Mouse (Mus musculus) lung, adult 2 months (tissue): Measurements from ENCODE around the gene Hnrnpd. TPM values are rescaled to one million over a fixed set of nuclear protein-coding genes. Genes with fewer than 3 reads are reported as not detected.

Experiments used
- DNase-seq: peaks from one replicate; pipeline ENCODE4 v3.0.0; 2022
- H3K4me1 ChIP-seq: fragments of 200-500 bp; 2 replicates; pipeline ENCODE4 v1.6.1; 2011; ENCODE audit warnings: low read length; ENCODE audit not compliant: control insufficient read depth, insufficient read depth
- H3K4me3 ChIP-seq: fragments of 200-500 bp; replicated peaks from 2 replicates; pipeline ENCODE3; 2011; ENCODE audit warnings: low read depth, mild to moderate bottlenecking, control low read depth, low read length; ENCODE audit errors: extremely low read depth
- CTCF ChIP-seq: fragments of 200-500 bp; IDR thresholded peaks from 2 replicates; pipeline ENCODE4 v1.5.1; 2011; ENCODE audit warnings: mild to moderate bottlenecking, low read length, control low read depth; ENCODE audit not compliant: insufficient read depth
- POLR2A ChIP-seq: fragments of 200-500 bp; IDR thresholded peaks from 2 replicates; pipeline ENCODE4 v1.6.1; 2011; ENCODE audit warnings: low read depth, mild to moderate bottlenecking, control low read depth, low read length, borderline replicate concordance; ENCODE audit errors: extremely low read depth
- WGBS: fragments of 180-500 bp; shearing (Covaris S2); methylation state at CpG from one replicate; pipeline ENCODE4 v1.1.7; 2018; 5-methylcytosine and 5-hydroxymethylcytosine counted together
- polyA plus RNA-seq: library from polyadenylated mRNA; depleted of rRNA; stranded (reverse); fragments of >200 nt; gene quantifications from 2 replicates; pipeline ENCODE4 v1.2.3, GENCODE M21; 2012

Hnrnpd gene
- polyA plus RNA-seq, 1 experiment: 28.5 TPM

DNA sequence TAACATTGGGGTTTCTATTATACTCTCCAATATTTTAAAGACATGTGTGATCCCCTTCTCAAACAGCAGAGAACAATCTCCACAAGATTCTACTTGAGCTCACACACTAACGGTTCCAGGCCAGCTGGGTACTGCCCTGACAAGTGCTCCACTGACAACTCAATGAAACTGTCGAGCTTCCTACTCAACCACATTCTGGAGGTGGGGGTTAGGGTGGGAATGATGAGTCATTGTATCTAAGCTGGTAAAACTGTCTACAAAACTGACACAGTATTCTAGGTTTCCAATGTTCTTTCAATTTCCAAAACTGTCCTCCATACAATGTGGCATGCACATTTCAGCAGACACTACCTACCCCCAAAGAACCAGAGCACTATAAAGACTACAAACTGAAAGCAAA, 4.8 kb downstream of the Hnrnpd start:
- DNase-seq: no peak
- H3K4me1 ChIP-seq: peaks cover 9% of the 10 kb centered on the region
- no peak for TF ChIP-seq CTCF
- TF ChIP-seq POLR2A: no peak
- WGBS: 5% methylated on average over 2 of the region's 2 CpGs
- no peak overlapping the region for H3K4me3 ChIP-seq

DNA sequence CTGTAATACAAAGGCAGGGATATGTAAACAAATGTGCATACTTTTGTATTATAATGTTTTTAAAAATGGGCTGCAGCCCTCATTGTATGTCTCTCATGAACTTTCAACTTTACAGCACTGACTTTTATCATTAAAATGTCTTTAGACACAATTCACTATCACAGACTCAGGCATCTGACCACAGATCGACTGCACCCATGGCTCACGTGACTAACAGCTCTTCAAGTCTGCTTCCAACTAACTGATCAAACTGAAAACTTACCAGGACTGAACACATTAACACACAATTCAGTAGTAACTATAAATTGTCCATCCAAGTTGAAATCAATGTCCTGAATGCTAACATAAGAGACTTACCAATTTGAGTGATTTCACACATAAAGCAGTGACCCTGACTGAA, 18.8 kb downstream of the Hnrnpd start:
- no peak overlapping the region for H3K4me3 ChIP-seq
- DNase-seq: no peak
- 70% methylated on average over 2 of the region's 2 CpGs for WGBS
- TF ChIP-seq POLR2A (no peak), CTCF (no peak)
- peaks cover 5% of the 10 kb centered on the region for H3K4me1 ChIP-seq

DNA sequence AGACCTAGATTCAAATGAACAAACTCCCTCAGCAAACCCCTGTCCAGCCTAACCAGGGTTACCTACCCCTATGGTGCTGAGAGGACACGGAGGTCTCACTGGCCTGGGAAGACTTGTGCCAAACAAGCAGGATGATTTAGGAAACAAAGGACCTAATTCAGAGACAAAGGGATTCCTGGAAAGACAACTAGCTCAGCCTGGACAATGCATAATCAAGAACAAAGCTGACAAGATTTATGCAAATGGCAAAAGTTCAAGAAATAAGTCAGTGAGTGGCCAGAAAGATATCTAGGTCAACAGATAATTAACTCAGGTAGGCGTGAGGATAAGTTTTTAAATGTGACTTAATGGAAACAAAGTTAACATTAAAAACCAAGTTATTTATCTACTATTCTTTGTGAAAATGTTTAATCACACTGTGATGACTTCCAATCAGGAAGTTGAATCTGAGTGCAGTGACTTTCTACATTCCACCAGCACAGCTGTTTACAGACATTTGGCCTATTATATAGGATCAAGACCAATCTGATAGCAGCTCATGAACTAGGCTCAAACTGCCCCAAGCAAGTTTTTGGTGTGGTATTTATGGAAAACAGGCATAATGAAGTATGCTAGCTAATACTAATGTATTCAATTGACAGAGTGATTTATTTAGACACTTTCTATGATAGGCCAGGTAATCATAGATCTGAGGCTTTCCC, 19.4 kb downstream of the Hnrnpd start:
- DNase-seq: no peak
- TF ChIP-seq POLR2A: no peak
- TF ChIP-seq CTCF: no peak
- Histone ChIP-seq H3K4me3 (no peak overlapping the region), H3K4me1 (peaks cover 5% of the 10 kb centered on the region)
- WGBS: 47% methylated on average over 2 of the region's 2 CpGs

DNA sequence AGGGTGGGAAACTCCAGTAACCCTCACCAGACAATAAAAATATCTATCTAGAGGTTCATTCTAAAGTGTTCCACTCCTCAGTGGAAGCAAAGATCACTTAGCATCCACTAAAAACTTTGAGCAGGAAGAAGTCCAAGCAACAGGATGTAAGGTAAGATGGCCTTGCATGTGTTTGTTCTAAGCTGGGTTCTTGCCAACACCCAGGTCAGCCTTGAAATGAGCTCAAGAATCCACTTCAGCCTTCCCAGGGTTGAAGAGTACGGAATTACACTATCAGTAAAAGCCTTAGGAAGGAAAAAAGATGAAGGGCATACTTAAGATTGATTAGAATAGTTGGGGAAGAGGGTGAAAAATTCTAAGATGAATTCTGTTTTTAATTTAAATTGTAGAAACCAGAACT, 20.1 kb downstream of the Hnrnpd start:
- no peak for DNase-seq
- whole genome bisulfite sequencing: 58% methylated on average over 1 of the region's 1 CpGs
- no peak for TF ChIP-seq POLR2A
- no peak for TF ChIP-seq CTCF

DNA sequence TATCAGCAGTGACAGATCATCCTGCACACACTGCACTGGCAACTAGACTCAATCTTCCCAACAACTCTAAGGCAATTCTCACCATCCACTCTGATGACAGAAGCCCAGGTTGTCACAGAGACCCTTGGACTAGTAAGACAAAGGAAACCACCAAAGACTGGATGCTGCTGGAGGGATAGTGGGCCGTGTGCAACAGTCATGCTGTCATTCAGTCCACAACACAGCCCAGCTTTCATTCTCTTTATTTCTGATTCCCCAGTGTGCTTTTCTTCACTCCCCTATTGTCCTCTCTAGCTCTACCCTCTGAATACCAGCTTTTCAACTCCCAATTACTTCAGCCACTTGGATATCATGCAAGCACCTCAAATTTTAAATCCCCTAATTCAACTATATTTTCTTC, 24.9 kb downstream of the Hnrnpd start:
- no peak for DNase-seq

More for the DNA sequence above, 20.1 kb downstream of the Hnrnpd start:
- peaks cover 5% of the 10 kb centered on the region for H3K4me1 ChIP-seq
- no peak overlapping the region for H3K4me3 ChIP-seq

DNA sequence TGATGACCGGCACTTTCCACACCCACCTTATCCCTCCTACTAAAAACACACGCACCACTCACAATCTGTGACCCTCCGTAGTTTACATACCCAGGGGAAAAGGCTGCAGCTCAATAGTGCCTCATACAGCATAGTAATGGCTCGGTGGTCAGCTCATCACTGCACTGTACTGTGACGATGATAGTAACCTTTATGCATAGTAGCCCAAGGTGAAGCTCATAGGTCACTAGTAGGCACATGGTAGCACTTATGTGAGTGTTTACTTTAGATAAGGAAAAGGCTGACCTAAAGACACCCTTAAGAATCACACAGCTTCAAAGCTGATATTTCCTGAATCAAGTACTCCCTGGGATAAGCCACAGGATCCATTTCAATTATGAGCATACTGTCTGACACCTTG, 26.2 kb downstream of the Hnrnpd start:
- Histone ChIP-seq H3K4me3 (no peak overlapping the region), H3K4me1 (no peaks in the 10 kb centered on the region)
- no peak for DNase-seq
- 67% methylated on average over 5 of the region's 5 CpGs for WGBS
- TF ChIP-seq CTCF (no peak), POLR2A (no peak)

More for the DNA sequence above, 24.9 kb downstream of the Hnrnpd start:
- H3K4me1 ChIP-seq: no peaks in the 10 kb centered on the region; the same call in 1 of the 2 replicates
- WGBS: 65% methylated on average over 1 of the region's 1 CpGs
- TF ChIP-seq CTCF (no peak), POLR2A (no peak)
- H3K4me3 ChIP-seq: no peak overlapping the region

DNA sequence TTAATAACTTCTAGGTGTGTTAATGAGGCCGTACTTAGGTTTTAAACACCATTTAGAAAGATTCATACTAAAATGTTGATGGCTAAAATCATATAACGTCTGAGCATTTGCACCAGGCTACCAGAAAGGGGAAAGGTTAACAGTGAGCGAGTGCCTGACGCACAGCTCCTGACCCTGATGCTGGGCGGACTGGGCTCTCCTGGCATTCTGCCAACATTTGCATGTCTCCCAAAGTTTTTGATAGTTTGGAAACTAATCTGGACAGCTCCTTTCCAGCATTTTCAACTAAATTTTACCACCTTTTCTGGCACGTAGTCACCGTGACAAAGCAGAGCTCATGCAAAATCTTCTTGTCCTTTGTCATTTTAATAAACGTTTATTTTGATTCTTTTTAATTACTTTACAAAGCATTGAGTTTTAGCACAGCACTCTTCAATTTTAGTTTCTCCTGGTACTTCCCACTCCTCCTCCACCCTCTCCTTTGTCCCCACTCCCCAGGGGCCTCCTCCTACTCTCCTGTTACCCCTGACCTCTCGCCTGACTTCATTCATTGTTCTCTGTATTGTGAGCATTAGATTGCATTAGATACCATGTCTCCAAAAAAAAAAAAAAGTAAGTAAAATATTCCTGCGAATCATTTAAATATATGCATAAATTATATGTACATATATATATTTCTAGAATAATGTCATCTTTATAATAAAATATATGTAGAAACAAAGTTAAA, 36.8 kb downstream of the Hnrnpd start:
- 62% methylated on average over 10 of the region's 10 CpGs for WGBS
- Histone ChIP-seq H3K4me3 (no peak overlapping the region), H3K4me1 (no peaks in the 10 kb centered on the region)
- TF ChIP-seq POLR2A (no peak), CTCF (no peak)
- no peak for DNase-seq

DNA sequence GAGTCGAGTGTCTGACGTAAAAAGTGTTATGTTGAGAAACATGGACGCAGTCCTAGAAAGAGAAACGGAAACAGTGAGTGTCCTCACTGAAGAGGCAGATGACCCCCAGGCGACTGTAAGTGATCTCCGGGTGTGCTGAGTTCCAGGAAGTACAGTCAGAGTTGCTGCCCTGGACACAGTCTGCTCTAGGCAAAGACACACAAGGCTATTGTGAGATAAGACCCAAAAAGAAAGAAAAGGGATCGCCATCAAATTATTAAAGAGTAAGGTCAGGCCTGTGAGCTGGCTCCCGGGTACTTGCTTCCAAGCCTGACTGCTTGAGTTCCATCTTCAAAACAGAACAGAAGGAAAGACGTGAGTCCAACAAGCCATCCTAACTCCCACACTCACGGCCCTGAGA, 37.5 kb downstream of the Hnrnpd start:
- no peaks in the 10 kb centered on the region for H3K4me1 ChIP-seq
- TF ChIP-seq POLR2A: no peak
- TF ChIP-seq CTCF: no peak
- DNase-seq: no peak
- H3K4me3 ChIP-seq: no peak overlapping the region
- 74% methylated on average over 10 of the region's 10 CpGs for WGBS

DNA sequence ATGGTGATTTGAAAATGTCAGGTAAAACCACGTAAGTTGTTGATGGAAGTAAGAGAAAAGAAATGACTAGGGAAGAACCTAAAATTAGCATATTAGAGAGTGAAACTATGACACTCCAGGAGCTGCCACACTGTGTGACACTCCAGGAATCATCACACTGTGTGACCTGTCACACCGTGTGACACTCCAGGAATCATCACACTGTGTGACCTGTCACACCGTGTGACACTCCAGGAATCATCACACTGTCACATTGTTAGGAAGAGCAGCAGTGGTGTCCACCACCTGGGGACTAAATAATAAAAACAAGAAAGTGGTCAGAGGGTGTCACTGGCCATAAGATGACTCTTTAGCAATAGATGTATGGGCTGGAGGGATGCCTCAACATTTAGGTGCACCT, 39.3 kb downstream of the Hnrnpd start:
- TF ChIP-seq CTCF (no peak), POLR2A (no peak)
- WGBS: 71% methylated on average over 3 of the region's 3 CpGs
- Histone ChIP-seq H3K4me1 (no peaks in the 10 kb centered on the region), H3K4me3 (no peak overlapping the region)
- no peak for DNase-seq

DNA sequence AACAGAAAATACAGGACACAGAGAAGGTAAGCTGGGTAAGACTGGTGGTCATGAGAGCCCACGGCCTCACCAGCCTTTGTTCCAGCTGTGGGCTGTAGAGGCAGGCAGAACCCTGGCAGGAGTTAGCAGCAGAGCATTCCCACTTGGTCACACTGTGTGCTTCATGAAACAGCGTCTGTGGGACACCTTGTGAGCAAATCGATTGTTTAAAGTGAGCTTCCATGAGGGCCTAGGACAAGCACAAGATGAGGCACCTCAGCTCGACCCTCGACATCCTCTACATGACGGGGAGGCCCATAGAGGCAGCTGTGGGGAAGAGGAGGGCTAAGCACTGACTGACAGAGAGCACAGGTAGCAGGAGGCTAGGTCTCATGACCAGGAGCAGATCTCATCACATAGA, 46.8 kb downstream of the Hnrnpd start:
- WGBS: 80% methylated on average over 6 of the region's 6 CpGs
- no peak for DNase-seq
- TF ChIP-seq POLR2A (no peak), CTCF (no peak)
- H3K4me1 ChIP-seq: no peaks in the 10 kb centered on the region
- no peak overlapping the region for H3K4me3 ChIP-seq
